Mouse (Mus musculus) heart, adult 8-10 months (tissue): ENCODE measurements around the gene Kif6. TPM values are rescaled to one million over a fixed set of nuclear protein-coding genes. Genes with fewer than 3 reads are reported as not detected.

Source experiments
- DNase-seq: peaks from one replicate; pipeline ENCODE4 v3.0.0; 2022; ENCODE audit warnings: low spot score
- total RNA-seq, 4 experiments: library from RNA; stranded (reverse); gene quantifications; 2 replicates each; pipeline ENCODE4 v1.2.4; 2022

Kif6 gene
- total RNA-seq, 4 experiments from 2014 or later = 3.8 to 4.9 (median 4.1) TPM

DNA sequence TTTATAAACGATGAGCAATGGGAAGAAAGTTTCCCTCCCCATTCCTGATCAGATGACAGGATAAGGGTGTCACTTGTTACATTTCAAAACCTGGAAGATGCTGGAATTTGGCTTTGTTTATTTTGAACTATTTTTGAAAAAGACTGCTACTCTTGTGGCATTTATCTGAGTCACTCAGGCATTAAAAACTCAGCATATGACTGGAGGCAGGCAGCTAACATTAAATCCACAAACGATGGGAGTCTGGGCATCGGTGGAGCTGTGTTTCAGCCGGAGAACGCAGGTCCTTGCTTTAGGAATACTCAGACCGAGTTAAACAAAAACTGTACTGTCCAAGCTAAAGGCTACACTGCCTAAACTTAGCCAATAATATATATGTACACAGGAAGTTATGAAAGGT is 46.7 kb downstream of the Kif6 start:
- no peak for DNase-seq

GRCm38 (mm10) chr17:49666728-49667127 is 51.8 kb downstream of the Kif6 start:
- no peak for DNase-seq

- no peak for DNase-seq
These were observed 53.4 kb downstream of the Kif6 start for GRCm38 (mm10) chr17:49668296-49668695.

DNA sequence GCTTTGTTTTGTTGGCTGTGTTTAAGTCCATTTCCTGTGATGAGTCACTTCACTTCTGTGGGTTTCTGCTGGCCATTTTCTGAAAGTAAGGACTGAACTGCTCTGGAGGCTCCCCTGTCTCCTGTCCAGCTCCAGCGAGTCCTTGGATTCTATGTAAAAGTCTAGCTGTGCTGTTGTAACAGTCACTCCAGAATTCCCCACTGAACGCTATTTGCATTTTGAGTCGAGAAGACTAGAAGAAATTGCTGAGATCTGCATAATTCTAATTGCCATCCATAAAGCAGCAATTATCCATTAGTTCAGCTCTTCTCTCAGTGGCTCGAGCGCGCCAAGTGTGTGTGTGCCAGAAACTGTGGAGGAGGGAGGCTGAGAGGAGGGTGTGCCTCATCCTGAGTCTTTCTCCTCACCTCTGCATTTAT is 57.0 kb downstream of the Kif6 start:
- no peak for DNase-seq

- DNase-seq = no peak
These were observed 57.5 kb downstream of the Kif6 start for GRCm38 (mm10) chr17:49672421-49672820.

DNA sequence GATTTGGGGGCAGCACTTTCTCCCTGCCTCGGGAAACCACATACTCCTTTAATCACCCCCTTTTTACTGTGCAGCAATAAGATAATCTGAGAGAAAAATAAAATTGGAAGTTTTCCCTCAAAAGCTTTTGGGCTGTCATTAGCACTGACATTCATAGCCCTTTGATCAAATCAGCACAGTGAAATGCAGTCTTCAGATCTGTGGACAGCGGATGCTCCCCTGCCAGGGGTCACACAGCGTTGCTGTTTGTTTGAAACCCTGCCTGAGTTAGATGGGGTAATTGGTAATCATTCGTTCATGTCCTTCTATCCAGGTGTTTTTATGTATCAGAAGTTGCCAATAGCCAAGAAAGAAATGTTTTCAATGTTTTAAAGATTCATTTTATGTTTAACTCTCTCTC is 60.7 kb downstream of the Kif6 start:
- DNase-seq = no peak

DNA sequence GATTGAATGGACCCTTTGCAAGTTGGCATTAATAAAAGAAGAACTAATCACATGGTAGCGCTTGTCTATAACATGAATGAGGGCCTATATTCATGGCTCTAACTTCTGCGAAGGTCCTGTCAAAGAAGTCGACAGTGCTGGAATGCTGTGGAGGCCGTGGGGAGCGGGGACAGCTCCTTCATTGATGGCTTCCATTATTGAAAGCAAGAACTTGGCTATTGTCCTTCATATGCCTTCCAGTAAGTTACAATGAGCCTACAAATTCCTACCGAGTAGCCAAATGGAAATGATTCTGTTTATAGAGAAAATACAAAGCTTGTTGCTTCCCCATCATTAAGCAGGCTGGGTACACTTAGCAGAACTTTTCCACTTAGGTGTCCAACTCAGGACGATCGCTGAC is 66.5 kb downstream of the Kif6 start:
- no peak for DNase-seq

DNA sequence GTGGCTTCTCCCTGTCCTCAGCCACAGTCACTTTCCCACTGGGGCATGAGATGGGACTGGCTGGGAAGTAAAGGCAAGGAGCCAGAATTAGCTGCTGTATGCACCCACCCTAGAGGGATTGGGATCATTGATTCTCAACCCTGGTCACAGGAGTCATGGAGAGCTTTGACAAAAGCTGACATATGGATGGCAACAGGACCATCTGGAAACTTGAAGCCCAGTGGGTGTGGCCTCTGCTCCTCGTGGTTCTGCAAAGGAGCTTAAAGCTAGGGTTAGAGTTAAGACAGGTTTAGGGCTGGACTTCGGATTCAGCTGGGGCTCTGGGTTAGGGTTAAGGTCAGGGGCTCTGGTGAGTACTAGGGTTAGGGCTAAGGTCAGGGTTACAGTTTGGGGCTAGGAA is 69.2 kb downstream of the Kif6 start:
- DNase-seq = no peak

DNA sequence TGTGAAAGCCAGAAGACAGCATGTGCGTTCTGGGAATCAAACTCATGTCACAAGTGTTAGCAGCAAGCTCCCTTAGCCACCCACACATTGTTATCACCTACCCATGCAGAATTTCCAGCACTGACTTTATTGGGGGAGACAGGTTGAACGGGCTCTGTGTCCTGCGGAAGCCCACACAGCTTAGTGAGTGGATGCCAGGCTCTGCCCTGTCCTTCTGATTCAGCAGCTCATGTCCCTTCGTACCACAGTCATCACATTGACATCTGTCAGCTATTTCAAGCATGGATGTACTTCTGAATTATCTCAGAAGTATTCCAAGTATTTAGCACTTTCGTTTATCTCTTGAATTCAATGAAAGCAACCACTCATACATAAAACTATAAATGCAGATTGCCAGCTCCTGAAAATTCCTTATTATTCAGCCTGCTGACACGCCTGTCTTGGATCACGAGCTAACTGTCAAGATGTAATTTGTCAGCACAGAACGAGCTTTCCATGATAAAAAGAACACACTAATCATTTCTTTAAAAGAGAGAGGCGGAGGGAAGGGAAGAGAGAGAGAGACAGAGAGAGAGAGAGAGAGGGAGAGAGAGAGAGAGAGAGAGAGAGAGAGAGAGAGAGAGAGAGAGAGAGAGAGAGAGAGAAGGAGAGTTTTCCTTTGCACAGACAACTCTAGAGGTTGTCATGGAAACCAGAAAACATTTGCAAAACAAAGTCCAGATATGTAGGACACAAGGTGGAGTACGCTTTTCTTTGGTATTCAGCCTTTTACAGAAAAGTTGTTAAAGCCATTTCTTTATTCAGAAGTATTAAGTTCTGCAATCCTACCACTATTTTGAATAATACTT is 75.9 kb downstream of the Kif6 start:
- DNase-seq = no peak

GRCm38 (mm10) chr17:49691455-49691805 is 76.5 kb downstream of the Kif6 start:
- no peak for DNase-seq

- DNase-seq = no peak
These were observed 78.3 kb downstream of the Kif6 start for GRCm38 (mm10) chr17:49693206-49693605.

DNA sequence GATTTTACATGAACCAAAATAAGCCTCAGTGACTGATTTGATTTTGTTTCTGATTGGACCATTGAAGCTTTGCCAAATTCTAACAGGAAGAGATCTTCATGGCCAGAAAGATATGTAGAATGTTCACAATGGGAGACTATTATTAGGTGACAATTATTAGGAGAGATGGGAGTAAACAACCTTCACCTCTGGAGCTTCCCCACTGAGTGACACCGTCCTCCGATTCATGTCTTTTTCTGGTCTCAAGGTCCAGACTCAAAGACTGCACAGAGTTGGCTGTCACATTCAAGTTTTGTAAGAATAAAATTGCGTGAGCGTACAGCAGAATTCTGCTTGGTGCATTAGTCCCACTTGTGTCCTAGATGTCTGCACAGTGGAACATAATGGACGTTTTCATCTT is 82.3 kb downstream of the Kif6 start:
- DNase-seq = no peak

- no peak for DNase-seq
These were observed 88.7 kb downstream of the Kif6 start for GRCm38 (mm10) chr17:49703492-49704249.

DNA sequence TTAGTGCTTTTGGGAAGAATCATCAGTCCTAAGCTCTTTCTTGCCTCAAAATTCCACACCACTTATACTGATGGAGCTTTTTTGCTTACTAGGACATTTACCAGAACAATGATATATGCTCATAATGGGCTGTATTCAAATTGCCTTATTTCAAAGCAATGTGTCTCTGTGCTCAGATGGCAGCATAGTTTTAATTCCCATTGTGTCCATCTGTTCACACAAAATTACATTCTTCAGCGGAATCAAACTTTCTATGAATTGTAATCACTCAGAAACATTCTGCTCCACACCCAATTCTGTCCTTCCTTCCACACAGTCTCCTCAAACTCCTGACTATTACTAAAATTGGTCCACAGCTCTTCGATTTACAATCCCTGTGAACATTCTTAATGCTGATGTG is 94.3 kb downstream of the Kif6 start:
- DNase-seq = no peak

DNA sequence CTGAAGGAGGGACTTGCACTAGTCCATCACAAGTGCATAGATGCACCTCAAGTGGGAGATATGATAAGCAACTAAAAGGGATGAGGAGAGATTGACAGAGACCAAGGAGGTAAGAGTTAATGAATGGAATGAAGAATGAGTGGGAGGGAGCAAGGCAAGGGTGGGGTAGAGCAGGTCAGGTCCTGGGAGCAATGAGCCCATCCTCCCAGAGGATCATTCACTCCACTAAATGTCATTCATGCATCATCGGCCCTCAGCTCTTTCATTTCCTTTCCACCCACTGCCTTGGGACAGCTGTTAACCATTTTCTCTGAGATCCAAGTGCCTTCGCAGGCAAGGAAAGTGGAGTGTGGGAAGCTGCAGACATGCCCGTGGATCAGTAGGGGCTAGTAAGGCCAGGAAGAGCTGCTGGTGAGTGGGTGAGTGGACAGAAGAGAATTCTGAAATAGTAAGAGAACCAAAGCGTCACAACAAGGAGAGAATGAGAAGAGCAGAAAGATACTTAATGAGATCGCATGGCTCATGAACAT is 95.2 kb downstream of the Kif6 start:
- DNase-seq = no peak

DNA sequence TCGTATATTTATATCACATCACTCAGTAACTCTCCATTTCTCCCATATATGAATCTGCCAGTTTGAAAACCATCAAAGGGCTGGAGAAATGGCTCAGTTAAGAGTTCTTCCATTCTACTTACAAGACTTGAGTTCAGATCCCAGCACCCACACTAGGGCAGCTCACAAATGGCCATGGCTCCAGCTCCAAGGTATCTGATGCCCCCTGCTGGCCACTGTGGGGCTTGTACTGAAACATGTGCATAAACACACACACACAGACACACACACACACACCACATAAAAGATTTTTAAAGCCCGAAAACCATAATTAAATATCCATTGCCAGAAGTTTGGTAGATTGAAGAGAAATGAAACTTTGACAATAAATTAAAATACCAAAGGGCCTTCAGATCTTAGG is 111.3 kb downstream of the Kif6 start:
- no peak for DNase-seq

GRCm38 (mm10) chr17:49726976-49727375 is 112.0 kb downstream of the Kif6 start:
- no peak for DNase-seq

- no peak for DNase-seq
These were observed 112.6 kb downstream of the Kif6 start for GRCm38 (mm10) chr17:49727428-49728045.

DNA sequence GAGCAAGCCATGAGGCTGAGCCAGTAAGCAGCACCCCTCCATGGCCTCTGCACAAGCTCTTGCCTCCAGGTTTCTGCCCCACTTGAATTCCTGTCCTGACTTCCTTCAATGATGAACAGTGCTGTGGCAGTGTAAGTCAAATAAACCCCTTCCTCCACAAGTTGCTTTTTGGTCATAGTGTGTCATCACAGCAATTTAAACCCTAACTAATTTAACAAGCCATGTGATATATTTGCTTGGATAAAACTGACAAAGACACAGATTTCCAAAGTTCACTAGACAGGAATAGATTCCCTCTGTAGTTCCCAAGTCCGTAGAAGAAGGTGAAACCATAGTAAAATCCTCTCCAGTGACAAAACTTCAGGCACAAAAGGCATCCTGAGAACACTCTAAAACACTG is 114.9 kb downstream of the Kif6 start:
- no peak for DNase-seq

- DNase-seq = peak; percentile 45
These were observed 117.8 kb downstream of the Kif6 start for GRCm38 (mm10) chr17:49732706-49733105.

GRCm38 (mm10) chr17:49734079-49734478 is 119.1 kb downstream of the Kif6 start:
- no peak for DNase-seq

- DNase-seq = no peak
These were observed 119.8 kb downstream of the Kif6 start for GRCm38 (mm10) chr17:49734776-49735175.
